9 mouse cellular contexts compared by ENCODE assay signal in genomic region chr6:29388052-29388518, GRCm38 (mm10). TPM values are rescaled to one million over a fixed set of nuclear protein-coding genes. Genes with fewer than 3 reads are reported as not detected.
A peak's percentile ranks its signal among the peaks of the same experiment; 100 is the strongest.
DNase-seq lines count a peak whose midpoint lies in the region; ATAC-seq and TF ChIP-seq lines count a peak whose summit lies in the region.
"Had no signal": no experiment of that assay in that cellular context is flagged by ENCODE, and none has a peak within 500 bp of the region (broad histone marks: within the 10 kb centered on the region; RNA-seq: fewer than 3 reads in every experiment).

Opn1sw (minus strand) TSS chr6:29388468.

- H3K27me3 ChIP-seq in forebrain, embryonic 11.5 days (ENCODE audit: control insufficient read depth, insufficient read depth, low read length): no peaks in the 10 kb centered on the region; the same call in 1 of the 2 replicates
- H3K27me3 ChIP-seq in kidney, postnatal 0 days (ENCODE audit: insufficient read depth, low read length): no peaks in the 10 kb centered on the region
- peaks cover 26% of the 10 kb centered on the region for H3K27me3 ChIP-seq in midbrain, embryonic 12.5 days

- no peaks in the 10 kb centered on the region for H3K36me3 ChIP-seq in forebrain, embryonic 11.5 days (ENCODE audit: control insufficient read depth, insufficient read depth, low read length)
- H3K36me3 ChIP-seq in kidney, postnatal 0 days (ENCODE audit: insufficient read depth, low read length): no peaks in the 10 kb centered on the region
- no peaks in the 10 kb centered on the region for H3K36me3 ChIP-seq in midbrain, embryonic 12.5 days

- no peak for TF ChIP-seq CTCF in kidney, postnatal 0 days (IDR thresholded peaks at IDR 0.05; ENCODE audit: low read depth)
- TF ChIP-seq CTCF in left cerebral cortex, adult 2 months (IDR thresholded peaks at IDR 0.05): no peak

- ATAC-seq in forebrain, embryonic 11.5 days (replicated peaks; ENCODE audit: low FRiP score): no peak
- peak; percentile 72 for ATAC-seq in kidney, postnatal 0 days (replicated peaks; ENCODE audit: low FRiP score, low read depth)
- ATAC-seq in midbrain, embryonic 12.5 days (ENCODE audit: low FRiP score, low read depth): no peak
- no peak for ATAC-seq in activated CD4-positive, CD25-positive, alpha-beta regulatory T cell, adult 4 months

- H3K27ac ChIP-seq in forebrain, embryonic 11.5 days (ENCODE audit: low read depth, low read length): no peak within 1 kb of the TSS
- H3K27ac ChIP-seq in kidney, postnatal 0 days: no peak within 1 kb of the TSS
- no peak within 1 kb of the TSS for H3K27ac ChIP-seq in midbrain, embryonic 12.5 days (replicated peaks)
- H3K27ac ChIP-seq in left cerebral cortex, adult 2 months: no peak within 1 kb of the TSS

- H3K4me1 ChIP-seq in forebrain, embryonic 11.5 days (replicated peaks; ENCODE audit: control insufficient read depth, insufficient read depth, low read length): peaks cover 6% of the 10 kb centered on the region; the same call in 1 of the 2 replicates
- H3K4me1 ChIP-seq in kidney, postnatal 0 days (replicated peaks; ENCODE audit: insufficient read depth, low read length): 0 out of 2 replicates have a peak, but pooled peaks cover 5% of the 10 kb centered on the region
- peaks cover 7% of the 10 kb centered on the region for H3K4me1 ChIP-seq in midbrain, embryonic 12.5 days

- DNase-seq in left cerebral cortex, postnatal 4 days: peak; percentile 24
- no peak for DNase-seq in left cerebral cortex, adult 8-10 months (ENCODE audit: low spot score in 2 of 2)
- DNase-seq in MN1 (ENCODE audit: low spot score): peak; percentile 71
- DNase-seq in forebrain, embryonic 11.5 days (ENCODE audit: low spot score): peak; percentile 67
- peak; percentile 54 for DNase-seq in kidney, postnatal 0 days (ENCODE audit: low spot score)
- no peak for DNase-seq in left cerebral cortex, adult 2 months (ENCODE audit: extremely low spot score in 1 of 2, low spot score in 2 of 2)

- H3K9ac ChIP-seq in forebrain, embryonic 11.5 days (ENCODE audit: low read length): no peak within 1 kb of the TSS
- H3K9ac ChIP-seq in kidney, postnatal 0 days (ENCODE audit: low read depth, low read length): no peak within 1 kb of the TSS
- no peak within 1 kb of the TSS for H3K9ac ChIP-seq in midbrain, embryonic 12.5 days (replicated peaks)

- H3K4me2 ChIP-seq in forebrain, embryonic 11.5 days (ENCODE audit: low read depth, low read length, severe bottlenecking): peak within 1 kb of the TSS; percentile 28
- H3K4me2 ChIP-seq in kidney, postnatal 0 days (ENCODE audit: low read length): peak within 1 kb of the TSS; percentile 38
- H3K4me2 ChIP-seq in midbrain, embryonic 12.5 days (replicated peaks): 0 out of 2 replicates have a peak within 1 kb of the TSS, but pooled peaks have one; percentile 10

- H3K4me3 ChIP-seq in forebrain, embryonic 11.5 days (ENCODE audit: low read depth, low read length): no peak within 1 kb of the TSS
- H3K4me3 ChIP-seq in kidney, postnatal 0 days (replicated peaks; ENCODE audit: low read depth, low read length): peak within 1 kb of the TSS; percentile 27
- no peak within 1 kb of the TSS for H3K4me3 ChIP-seq in midbrain, embryonic 12.5 days
- H3K4me3 ChIP-seq in left cerebral cortex, adult 2 months: no peak within 1 kb of the TSS

- intact Hi-C loops in left cerebral cortex, postnatal 4 days (cut with DNase I): no loop called here
- intact Hi-C loops in left cerebral cortex, adult 2 months (cut with DNase I): no loop called here

- 2% methylated on average over 12 of the region's 12 CpGs for WGBS in forebrain, embryonic 11.5 days
- WGBS in kidney, postnatal 0 days: 3% methylated on average over 12 of the region's 12 CpGs
- 3% methylated on average over 12 of the region's 12 CpGs for WGBS in midbrain, embryonic 12.5 days

- no peaks in the 10 kb centered on the region for H3K9me3 ChIP-seq in forebrain, embryonic 11.5 days (ENCODE audit: control insufficient read depth, low read length)
- no peaks in the 10 kb centered on the region for H3K9me3 ChIP-seq in kidney, postnatal 0 days (replicated peaks; ENCODE audit: low read length)
- no peaks in the 10 kb centered on the region for H3K9me3 ChIP-seq in midbrain, embryonic 12.5 days

RNA-seq across cellular contexts. Expression of gene Opn1sw, which starts in this region (rescaled TPM):
- total RNA-seq in left cerebral cortex, postnatal 4 days (2021): under 1 TPM in 1 of 2 experiments, not detected in 1; 0.32 TPM
- total RNA-seq in left cerebral cortex, adult 8-10 months (2022): under 1 TPM in 3 of 4 experiments, not detected in 1; 0.37 to 0.87 (median 0.44) TPM
- polyA plus RNA-seq in forebrain, embryonic 11.5 days (2014; fragmentation: Nextera tagmentation; extraction: Ambion mirVana): 0.31 and 0.43 TPM in 2 replicates
- 0.26 and 0.47 TPM in 2 replicates for polyA plus RNA-seq in kidney, postnatal 0 days (2015; fragmentation: Nextera tagmentation; extraction: Ambion mirVana)
- 0.13 and 0.35 TPM in 2 replicates for polyA plus RNA-seq in midbrain, embryonic 12.5 days (2016; fragmentation: Nextera tagmentation; extraction: Ambion mirVana)
- under 1 TPM; 0.23 to 0.52 TPM for polyA plus RNA-seq in activated CD4-positive, CD25-positive, alpha-beta regulatory T cell, adult 4 months (2017; shearing (Covaris generic))
- under 1 TPM in 1 of 2 experiments, not detected in 1; 0.16 TPM for total RNA-seq in left cerebral cortex, adult 2 months (2021)
- polyA plus RNA-seq: testis, adult 2 months had no signal

Comparison
In these comparisons a context has a peak if more than half of its experiments do, and no peak if none do; other contexts are left out.
1. Peak in DNase-seq in left cerebral cortex, postnatal 4 days; RNA of the gene not detected or under 1 TPM.
2. Peak in DNase-seq and H3K4me2 ChIP-seq in forebrain, embryonic 11.5 days; RNA of the gene not detected or under 1 TPM.
3. Peak in DNase-seq, ATAC-seq, H3K4me3 ChIP-seq and H3K4me2 ChIP-seq in kidney, postnatal 0 days; RNA of the gene not detected or under 1 TPM.